Mouse (Mus musculus) colon, adult 2 months (tissue): Measurements from ENCODE around the gene Cdc14a. TPM values are rescaled to one million over a fixed set of nuclear protein-coding genes. Genes with fewer than 3 reads are reported as not detected.

Experiments
- polyA plus RNA-seq: library from polyadenylated mRNA; depleted of rRNA; stranded (reverse); fragments of >200 nt; gene quantifications from 2 replicates; pipeline ENCODE4 v1.2.3, GENCODE M21; 2012; rRNA removed

Gene Cdc14a
- 14.8 and 17.9 TPM in 2 replicates for polyA plus RNA-seq

DNA sequence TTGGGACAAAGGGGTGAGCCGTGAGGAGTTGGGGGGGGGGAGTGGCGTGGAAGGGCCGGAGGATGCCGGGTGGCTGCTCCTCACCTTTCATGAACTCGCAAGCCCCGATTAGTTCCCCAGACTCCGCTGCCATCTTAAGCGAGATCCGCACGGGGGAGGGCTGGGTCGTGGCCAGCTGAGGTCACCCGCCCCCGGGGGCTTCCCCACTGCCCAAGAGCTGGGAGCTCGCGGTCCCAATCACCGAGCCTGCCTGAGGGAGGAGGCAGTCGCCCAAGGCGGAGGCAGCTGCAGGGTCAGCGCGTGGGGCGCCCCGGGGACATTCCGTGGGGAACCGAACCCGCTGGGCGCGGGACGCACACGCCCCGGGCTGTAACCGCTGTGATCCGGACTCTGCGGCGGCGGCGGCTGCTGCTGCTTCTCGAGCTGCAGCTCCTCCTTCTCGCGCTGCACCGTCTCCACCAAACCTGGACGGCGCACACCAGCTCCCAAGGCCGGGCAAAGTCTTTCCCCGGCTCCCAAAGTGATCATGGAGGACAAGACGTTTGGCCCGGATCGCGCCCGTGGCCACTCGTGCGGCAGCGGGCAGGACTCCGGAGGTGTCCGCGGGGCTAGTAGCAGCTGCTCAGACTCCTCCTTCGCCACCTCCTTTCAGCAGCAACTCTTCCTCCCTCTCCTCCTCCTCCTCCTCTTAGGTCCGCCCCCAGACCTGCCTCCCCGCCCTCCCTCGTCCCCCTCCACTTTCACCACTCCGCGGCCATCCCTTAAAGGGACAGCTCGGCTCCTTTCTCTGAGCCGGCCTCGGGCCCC is at the start of gene Cdc14a:
TSS of gene Cdc14a (minus strand) at position 680 of the 807 bp plus-strand sequence.

DNA sequence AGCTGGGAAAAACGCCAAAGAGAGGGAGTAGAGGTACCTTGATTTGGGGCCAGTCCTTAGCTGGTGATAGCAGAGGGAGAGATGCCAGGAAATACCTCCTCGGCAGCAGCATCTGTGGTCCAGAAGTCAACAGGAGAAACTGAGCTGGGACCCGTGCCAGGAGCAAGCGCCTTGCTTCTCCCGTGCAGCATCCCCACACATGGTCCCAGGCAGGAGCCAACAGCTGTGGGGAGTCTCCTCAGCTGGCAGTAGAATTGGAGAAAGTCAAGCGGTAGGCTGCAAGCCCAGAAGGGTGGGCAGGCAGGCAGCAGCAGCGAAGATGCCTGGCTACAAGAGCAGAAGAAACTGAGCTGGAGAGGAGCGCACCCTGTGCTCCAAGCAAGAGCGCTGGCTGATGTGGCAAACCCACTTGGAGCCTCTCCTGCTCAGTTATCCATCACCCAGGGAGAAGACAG is 170.7 kb downstream of the Cdc14a start, which contains the start of gene Gpr88:
TSS of gene Gpr88 (minus strand) at position 427 of the 455 bp plus-strand sequence.

Other genes with a start within 250 kb of the Cdc14a start
- 0.67 and 1.0 TPM in 2 replicates for gene Gpr88, start 170.5 kb downstream of the Cdc14a start, polyA plus RNA-seq
- 52.4 and 58.0 TPM in 2 replicates for gene Rtca, start 84.2 kb upstream of the Cdc14a start, polyA plus RNA-seq
- 3.4 and 5.1 TPM in 2 replicates for gene Dbt, start 89.0 kb upstream of the Cdc14a start, polyA plus RNA-seq
- gene Lrrc39, start 138.9 kb upstream of the Cdc14a start, polyA plus RNA-seq: 0.03 and 0.05 TPM in 2 replicates
- 0.78 and 1.00 TPM in 2 replicates for gene Sass6, start 170.9 kb upstream of the Cdc14a start, polyA plus RNA-seq
- gene Trmt13, start 190.6 kb upstream of the Cdc14a start, polyA plus RNA-seq: 2.9 and 3.1 TPM in 2 replicates
- gene Mfsd14a, start 238.6 kb upstream of the Cdc14a start, polyA plus RNA-seq: 14.0 and 14.3 TPM in 2 replicates